Mouse (Mus musculus): ENCODE measurements around the gene Parpbp.
A peak's percentile ranks its signal among the peaks of the same experiment; 100 is the strongest.

The Parpbp gene

GRCm38 (mm10) chr10:88146707-88147477 is at the start of gene Parpbp, which contains the start of gene Nup37:
Parpbp (minus strand) TSS chr10:88146941.
Nup37 (plus strand) TSS chr10:88146992.
- DNase-seq (ENCODE audit: low read depth, low spot score): peak; percentile 90

DNA sequence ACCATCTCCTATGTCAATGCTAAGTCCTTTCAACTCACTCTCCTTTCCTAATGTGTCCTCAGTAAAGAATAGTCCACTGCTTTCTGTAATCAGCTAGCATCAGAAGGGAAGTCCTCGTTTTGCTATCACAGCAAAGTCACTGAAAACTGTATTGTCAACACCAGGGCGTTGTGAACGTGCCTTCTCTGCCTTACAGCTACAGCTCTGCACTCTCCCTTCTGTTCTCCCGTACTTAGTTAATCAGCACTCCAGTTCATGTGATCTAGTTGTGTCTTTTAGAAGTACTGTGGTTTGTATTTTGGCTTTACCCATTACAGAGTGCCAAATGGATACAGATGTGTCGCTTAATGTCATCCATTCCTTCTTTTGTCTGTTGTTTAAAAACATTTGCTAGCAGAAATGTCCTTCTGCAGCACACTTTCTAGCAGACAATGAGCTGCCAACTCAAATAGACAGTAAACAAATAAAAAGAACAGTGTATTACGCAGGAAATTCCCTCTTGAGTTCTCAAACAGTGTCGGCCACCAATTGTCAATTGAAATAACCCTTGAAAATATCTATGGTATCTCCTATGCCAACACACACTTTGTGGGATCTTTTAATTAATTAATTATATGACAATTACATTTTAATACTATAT is 20.8 kb upstream of the Parpbp start:
- no peak for DNase-seq (ENCODE audit: low read depth, low spot score)

- no peak for DNase-seq (ENCODE audit: low read depth, low spot score)
Observed at GRCm38 (mm10) chr10:88166158-88166557, 19.4 kb upstream of the Parpbp start.

DNA sequence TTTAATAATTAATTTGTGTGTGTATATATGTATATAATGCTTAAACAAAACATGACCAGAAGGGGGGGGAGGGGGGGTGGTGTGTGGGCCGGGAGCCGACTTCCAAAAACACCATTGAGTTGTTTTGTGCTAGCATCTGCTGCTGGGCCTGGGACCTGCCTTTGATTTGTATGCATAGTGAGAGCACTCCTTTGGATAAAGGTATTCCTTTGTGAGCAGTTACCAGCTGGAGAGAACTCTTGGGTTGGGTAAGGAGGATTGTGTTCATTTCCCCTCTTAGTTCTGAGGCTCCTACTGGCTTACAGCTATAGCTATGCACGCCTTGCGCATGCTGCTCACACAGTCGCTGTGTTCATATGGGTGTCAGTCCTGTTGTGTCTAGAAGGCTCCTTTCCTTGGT is 15.9 kb upstream of the Parpbp start:
- no peak for DNase-seq (ENCODE audit: low read depth, low spot score)

GRCm38 (mm10) chr10:88162096-88162495 is 15.4 kb upstream of the Parpbp start:
- no peak for DNase-seq (ENCODE audit: low read depth, low spot score)

GRCm38 (mm10) chr10:88151658-88152057 is 4.9 kb upstream of the Parpbp start:
- no peak for DNase-seq (ENCODE audit: low read depth, low spot score)

- DNase-seq (ENCODE audit: low read depth, low spot score): no peak
Observed at GRCm38 (mm10) chr10:88150381-88150780, 3.6 kb upstream of the Parpbp start.

DNA sequence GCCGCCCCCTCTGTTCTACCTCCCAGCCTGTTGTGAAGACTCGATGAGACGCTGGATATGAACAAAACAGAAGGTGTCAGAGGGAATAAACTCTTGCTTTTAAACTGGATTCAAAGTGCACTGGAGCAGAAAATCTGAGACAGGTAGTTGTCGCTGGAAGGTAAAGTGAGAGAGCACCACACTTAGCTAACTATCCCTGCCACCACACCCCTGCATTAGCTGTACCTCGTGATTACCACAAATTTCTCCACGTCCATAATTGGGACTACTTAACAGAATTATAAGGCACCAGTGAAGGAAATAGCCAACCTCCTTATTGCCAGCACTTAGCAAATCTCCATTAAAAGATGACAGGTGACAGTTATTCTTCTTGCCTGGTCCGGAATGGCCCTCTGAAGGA is 554 bp downstream of the Parpbp start:
- DNase-seq (ENCODE audit: low read depth, low spot score): no peak

DNA sequence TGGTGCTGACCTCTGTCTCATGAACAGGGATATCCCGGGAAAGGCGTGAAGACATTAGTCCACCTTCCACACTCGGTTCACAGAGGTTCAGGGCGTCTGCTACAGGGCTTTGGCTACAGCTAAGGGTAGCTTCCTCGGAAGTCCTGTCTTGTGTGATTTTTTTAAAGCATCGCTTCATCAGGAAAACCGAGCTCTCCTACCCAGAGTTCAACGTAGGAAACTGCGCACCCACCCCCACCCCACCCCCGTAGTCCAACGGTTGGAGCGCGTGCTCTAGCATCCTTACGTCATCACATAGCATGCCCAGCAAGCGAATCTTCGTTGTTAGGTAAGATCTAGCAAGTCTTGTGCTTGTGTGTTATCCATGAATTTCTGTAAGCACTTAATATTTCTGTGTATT is 11.1 kb downstream of the Parpbp start:
- no peak for DNase-seq (ENCODE audit: low read depth, low spot score)

- DNase-seq (ENCODE audit: low read depth, low spot score): no peak
Observed at GRCm38 (mm10) chr10:88119721-88120120, 27.0 kb downstream of the Parpbp start.

DNA sequence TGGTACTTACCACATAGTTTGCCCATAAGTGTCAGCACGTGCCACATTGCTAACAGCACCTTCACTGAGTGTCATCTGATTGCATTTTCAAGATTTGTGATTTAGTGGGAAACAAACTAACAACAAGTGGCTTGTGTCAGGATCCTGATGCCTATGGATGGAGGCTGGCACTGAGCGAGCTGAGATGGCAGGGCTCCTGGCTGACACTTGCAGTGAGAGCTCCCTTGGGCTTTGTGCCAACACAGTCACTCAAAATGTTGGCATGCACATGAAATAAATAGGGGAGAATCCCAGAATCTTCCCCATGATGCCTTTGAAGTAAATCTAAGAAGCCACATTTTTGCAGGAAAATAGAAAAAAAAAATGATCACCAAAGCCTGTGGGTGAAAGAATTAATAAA is 33.5 kb downstream of the Parpbp start:
- DNase-seq (ENCODE audit: low read depth, low spot score): no peak

GRCm38 (mm10) chr10:88106169-88106568 is 40.6 kb downstream of the Parpbp start:
- DNase-seq (ENCODE audit: low read depth, low spot score): no peak

GRCm38 (mm10) chr10:88090772-88091171 is 56.0 kb downstream of the Parpbp start, which contains the start of gene Pmch:
Pmch (plus strand) TSS chr10:88091072.
- no peak for DNase-seq (ENCODE audit: low read depth, low spot score)

- DNase-seq (ENCODE audit: low read depth, low spot score): no peak
Observed at GRCm38 (mm10) chr10:88067377-88067776, 79.4 kb downstream of the Parpbp start.

- no peak for DNase-seq (ENCODE audit: low read depth, low spot score)
Observed at GRCm38 (mm10) chr10:88064872-88065271, 81.9 kb downstream of the Parpbp start.

- DNase-seq (ENCODE audit: low read depth, low spot score): no peak
Observed at GRCm38 (mm10) chr10:88063436-88063835, 83.3 kb downstream of the Parpbp start.

- no peak for DNase-seq (ENCODE audit: low read depth, low spot score)
Observed at GRCm38 (mm10) chr10:88056950-88057649, 89.6 kb downstream of the Parpbp start.

- DNase-seq (ENCODE audit: low read depth, low spot score): no peak
Observed at GRCm38 (mm10) chr10:88054233-88054985, 92.3 kb downstream of the Parpbp start.

DNA sequence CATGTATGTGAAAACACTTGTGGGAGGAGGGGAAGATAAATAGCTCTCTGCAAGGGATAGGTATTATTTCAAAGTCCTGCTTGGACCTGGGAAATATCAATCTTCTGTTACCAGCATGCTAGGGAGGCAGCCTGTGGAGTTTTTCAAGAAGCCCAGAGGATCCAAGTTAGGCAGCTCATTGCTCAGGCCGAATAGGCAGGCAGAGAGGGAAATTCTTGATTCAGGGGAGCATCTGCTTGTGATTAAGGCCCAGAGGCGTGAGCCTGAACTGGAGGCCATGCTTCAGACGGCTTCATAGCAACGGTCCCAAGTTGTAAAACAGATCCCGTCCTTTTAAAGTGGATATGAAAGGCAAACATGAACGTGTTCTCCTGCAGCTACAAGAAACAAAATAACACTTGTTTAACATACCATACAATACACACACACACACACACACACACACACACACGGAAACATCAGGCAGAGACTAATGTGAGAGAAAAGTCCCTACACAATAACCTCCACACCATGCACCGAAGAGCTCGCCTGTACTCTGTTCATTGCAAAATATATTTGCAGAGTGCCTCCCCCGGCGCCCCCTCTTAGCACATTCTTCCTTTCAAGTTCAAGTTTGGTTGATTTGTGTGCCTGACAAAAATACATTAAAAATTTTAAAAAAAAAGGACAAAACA is 100.5 kb downstream of the Parpbp start:
- peak; percentile 87 for DNase-seq (ENCODE audit: low read depth, low spot score)

- no peak for DNase-seq (ENCODE audit: low read depth, low spot score)
Observed at GRCm38 (mm10) chr10:88044297-88044696, 102.4 kb downstream of the Parpbp start.

Measured in mesoderm, embryonic 11.5 days (tissue).